Mouse (Mus musculus) urinary bladder, adult 2 months (tissue): ENCODE measurements around the gene Rtl10. TPM values are rescaled to one million over a fixed set of nuclear protein-coding genes. Genes with fewer than 3 reads are reported as not detected.

Experiments
- DNase-seq: peaks from one replicate; pipeline ENCODE4 v3.0.0; 2022; ENCODE audit warnings: low spot score
- polyA plus RNA-seq: library from polyadenylated mRNA; depleted of rRNA; stranded (reverse); fragments of >200 nt; gene quantifications from 2 replicates; pipeline ENCODE4 v1.2.3, GENCODE M21; 2012; rRNA removed

Rtl10 gene
- 4.4 and 5.6 TPM in 2 replicates for polyA plus RNA-seq

GRCm38 (mm10) chr16:18498558-18498990, at the start of gene Rtl10, which contains the start of gene Gnb1l:
Rtl10 (plus strand) TSS chr16:18498901.
Gnb1l (plus strand) TSS chr16:18498713.
- DNase-seq: peak; percentile 90

- DNase-seq: no peak
These were observed 49.7 kb upstream of the Rtl10 start for GRCm38 (mm10) chr16:18449005-18449404.

GRCm38 (mm10) chr16:18451486-18452181, 47.1 kb upstream of the Rtl10 start:
- DNase-seq: no peak

- no peak for DNase-seq
These were observed 46.3 kb upstream of the Rtl10 start for GRCm38 (mm10) chr16:18452361-18452862.

GRCm38 (mm10) chr16:18453846-18454245, 44.9 kb upstream of the Rtl10 start:
- DNase-seq: no peak

GRCm38 (mm10) chr16:18455407-18455806, 43.3 kb upstream of the Rtl10 start:
- no peak for DNase-seq

- no peak for DNase-seq
These were observed 40.0 kb upstream of the Rtl10 start for GRCm38 (mm10) chr16:18458661-18459060.

- no peak for DNase-seq
These were observed 39.3 kb upstream of the Rtl10 start for GRCm38 (mm10) chr16:18459335-18459954.

- no peak for DNase-seq
These were observed 38.7 kb upstream of the Rtl10 start for GRCm38 (mm10) chr16:18459955-18460370.

- DNase-seq: no peak
These were observed 37.9 kb upstream of the Rtl10 start for GRCm38 (mm10) chr16:18460826-18461225.

- no peak for DNase-seq
These were observed 36.7 kb upstream of the Rtl10 start for GRCm38 (mm10) chr16:18462031-18462430.

- DNase-seq: no peak
These were observed 36.1 kb upstream of the Rtl10 start for GRCm38 (mm10) chr16:18462598-18462997.

- no peak for DNase-seq
These were observed 34.4 kb upstream of the Rtl10 start for GRCm38 (mm10) chr16:18464271-18464670.

- no peak for DNase-seq
These were observed 27.9 kb upstream of the Rtl10 start for GRCm38 (mm10) chr16:18470829-18471228.

- DNase-seq: peak; percentile 15
These were observed 27.2 kb upstream of the Rtl10 start for GRCm38 (mm10) chr16:18471381-18471955.

- no peak for DNase-seq
These were observed 26.7 kb upstream of the Rtl10 start for GRCm38 (mm10) chr16:18471976-18472375.

- DNase-seq: no peak
These were observed 26.3 kb upstream of the Rtl10 start for GRCm38 (mm10) chr16:18472416-18472815.

GRCm38 (mm10) chr16:18472976-18473375, 25.7 kb upstream of the Rtl10 start:
- no peak for DNase-seq

GRCm38 (mm10) chr16:18474021-18474420, 24.7 kb upstream of the Rtl10 start:
- DNase-seq: peak; percentile 16

GRCm38 (mm10) chr16:18477996-18478395, 20.7 kb upstream of the Rtl10 start:
- peak; percentile 16 for DNase-seq

GRCm38 (mm10) chr16:18479667-18480066, 19.0 kb upstream of the Rtl10 start:
- peak; percentile 20 for DNase-seq

GRCm38 (mm10) chr16:18480933-18481485, 17.7 kb upstream of the Rtl10 start:
- peak; percentile 14 for DNase-seq
